In genomic region chr3:90094453-90094852, GRCm38 (mm10) we compare ENCODE assay signal across 23 mouse cellular contexts. TPM values are rescaled to one million over a fixed set of nuclear protein-coding genes. Genes with fewer than 3 reads are reported as not detected.
A peak's percentile ranks its signal among the peaks of the same experiment; 100 is the strongest.
DNase-seq lines count a peak whose midpoint lies in the region; ATAC-seq and TF ChIP-seq lines count a peak whose summit lies in the region.
"Had no signal": no experiment of that assay in that cellular context is flagged by ENCODE, and none has a peak within 500 bp of the region (broad histone marks: within the 10 kb centered on the region; RNA-seq: fewer than 3 reads in every experiment).

No protein-coding gene starts in this region.

- H3K9ac ChIP-seq in limb, embryonic 15.5 days = no peak overlapping the region
- H3K9ac ChIP-seq in CH12.LX (ENCODE audit: insufficient read depth, low read depth) (no peak overlapping the region), MEL (ENCODE audit: control insufficient read depth, low read depth, low read length, poor library complexity, severe bottlenecking) (no peak overlapping the region)
- H3K9ac ChIP-seq: embryonic facial prominence, embryonic 12.5 days; forebrain, embryonic 13.5 days; forebrain, embryonic 15.5 days; forebrain, postnatal 0 days had no signal

- H3K9me3 ChIP-seq in limb, embryonic 15.5 days = no peaks in the 10 kb centered on the region
- no peaks in the 10 kb centered on the region for H3K9me3 ChIP-seq in limb, embryonic 10.5 days (replicated peaks)
- H3K9me3 ChIP-seq in CH12.LX (replicated peaks; ENCODE audit: low read length) (no peaks in the 10 kb centered on the region), MEL (replicated peaks; ENCODE audit: insufficient read depth, low read length) (no peaks in the 10 kb centered on the region)
- H3K9me3 ChIP-seq: embryonic facial prominence, embryonic 10.5 days; embryonic facial prominence, embryonic 12.5 days; forebrain, embryonic 13.5 days; forebrain, embryonic 15.5 days; G1E had no signal

- H3K27me3 ChIP-seq in limb, embryonic 15.5 days = no peaks in the 10 kb centered on the region
- no peaks in the 10 kb centered on the region for H3K27me3 ChIP-seq in limb, embryonic 10.5 days (ENCODE audit: low read depth, poor library complexity, severe bottlenecking)
- H3K27me3 ChIP-seq in CH12.LX (replicated peaks) = no peaks in the 10 kb centered on the region
- H3K27me3 ChIP-seq in MEL (ENCODE audit: control insufficient read depth in 1 of 2, insufficient read depth in 2 of 2, low read length in 2 of 2) = no peaks in the 10 kb centered on the region
- H3K27me3 ChIP-seq in cerebellum, adult 2 months (ENCODE audit: control insufficient read depth, insufficient read depth, low read length) = no peaks in the 10 kb centered on the region
- H3K27me3 ChIP-seq: embryonic facial prominence, embryonic 12.5 days; forebrain, embryonic 13.5 days; forebrain, embryonic 15.5 days had no signal

- dilution Hi-C loops in CH12.LX (cut with MboI; ENCODE audit: extremely low pct_ligation_motif_present, extremely low pct_unique_long_range_greater_than_20kb, low sequenced_read_pairs) = no loop called here

- TF ChIP-seq POLR2A in CH12.LX (IDR thresholded peaks at IDR 0.05; ENCODE audit: low read depth, low read length) = no peak
- no peak for TF ChIP-seq POLR2A in MEL (IDR thresholded peaks at IDR 0.05; ENCODE audit: control insufficient read depth in 1 of 2, insufficient read depth in 1 of 2, low read depth in 1 of 2, low read length in 2 of 2, poor library complexity in 1 of 2)
- TF ChIP-seq POLR2A in cerebellum, adult 2 months (IDR thresholded peaks at IDR 0.05; ENCODE audit: borderline replicate concordance, insufficient read depth, low read length) = no peak

- no peak for TF ChIP-seq RAD21 in CH12.LX (IDR thresholded peaks at IDR 0.05; ENCODE audit: low read depth, low read length)
- TF ChIP-seq RAD21 in MEL (IDR thresholded peaks at IDR 0.05; ENCODE audit: low read depth, low read length) = no peak

- no peak overlapping the region for H3K4me2 ChIP-seq in limb, embryonic 15.5 days
- no peak overlapping the region for H3K4me2 ChIP-seq in CH12.LX (ENCODE audit: insufficient read depth, low read depth, poor library complexity, severe bottlenecking)
- H3K4me2 ChIP-seq: embryonic facial prominence, embryonic 12.5 days; forebrain, embryonic 13.5 days; forebrain, embryonic 15.5 days had no signal

- TF ChIP-seq CTCF in CH12.LX (conservative IDR thresholded peaks at IDR 0.05 in 1 of 2, IDR thresholded peaks at IDR 0.05 in 1 of 2; ENCODE audit: low read depth in 2 of 2, low read length in 2 of 2) = no peak
- no peak for TF ChIP-seq CTCF in MEL (IDR thresholded peaks at IDR 0.05 in 2 of 3, conservative IDR thresholded peaks at IDR 0.05 in 1 of 3; ENCODE audit: control insufficient read depth in 1 of 3, insufficient read depth in 1 of 3, low read depth in 2 of 3, low read length in 3 of 3, poor library complexity in 1 of 3, severe bottlenecking in 1 of 3)
- TF ChIP-seq CTCF in cerebellum, adult 2 months (IDR thresholded peaks at IDR 0.05; ENCODE audit: borderline replicate concordance, insufficient read depth, low read depth, low read length) = no peak

- no peak for ATAC-seq in limb, embryonic 15.5 days (ENCODE audit: insufficient number of reproducible peaks, low FRiP score, low TSS enrichment, low read depth)
- peak; percentile 66; the same call in 1 of the 2 replicates for ATAC-seq in megakaryocyte-erythroid progenitor cell, adult 5-6 weeks (replicated peaks; ENCODE audit: low FRiP score, low TSS enrichment, poor library complexity, severe bottlenecking)
- ATAC-seq: CD4-positive, CD25-positive, alpha-beta regulatory T cell, adult 4 months; forebrain, embryonic 13.5 days; forebrain, embryonic 15.5 days; forebrain, postnatal 0 days had no signal

- H3K79me2 ChIP-seq in CH12.LX (replicated peaks; ENCODE audit: control insufficient read depth, extremely low read depth, insufficient read depth, poor library complexity, severe bottlenecking) (peaks cover 2% of the 10 kb centered on the region), MEL (ENCODE audit: control insufficient read depth, insufficient read depth, low read length, poor library complexity) (no peaks in the 10 kb centered on the region)

- WGBS in limb, embryonic 15.5 days = 89% methylated on average over 3 of the region's 3 CpGs
- 95% methylated on average over 3 of the region's 3 CpGs for WGBS in limb, embryonic 10.5 days
- 87% methylated on average over 3 of the region's 3 CpGs for WGBS in cerebellum, adult 2 months

- H3K36me3 ChIP-seq in limb, embryonic 15.5 days = peaks cover 81% of the 10 kb centered on the region
- peaks cover 100% of the 10 kb centered on the region for H3K36me3 ChIP-seq in limb, embryonic 10.5 days
- peaks cover 78 to 93% of the 10 kb centered on the region in 2 experiments for H3K36me3 ChIP-seq in CH12.LX (replicated peaks in 1 of 2; ENCODE audit: control insufficient read depth in 1 of 2, insufficient read depth in 1 of 2, low read length in 1 of 2)
- H3K36me3 ChIP-seq in MEL (ENCODE audit: control insufficient read depth in 1 of 2, insufficient read depth in 2 of 2, low read length in 2 of 2) = peaks cover 0 to 46% of the 10 kb centered on the region in 2 experiments; a peak in 2 of 4 replicates

- H3K27ac ChIP-seq in limb, embryonic 15.5 days = 0 out of 2 replicates have a peak overlapping the region, but pooled peaks have one; percentile 23
- H3K27ac ChIP-seq in limb, embryonic 10.5 days = no peak overlapping the region
- H3K27ac ChIP-seq in CH12.LX (ENCODE audit: insufficient read depth, low read depth) = no peak overlapping the region
- no peak overlapping the region for H3K27ac ChIP-seq in MEL (ENCODE audit: control insufficient read depth, low read depth, low read length)
- no peak overlapping the region for H3K27ac ChIP-seq in cerebellum, adult 2 months (ENCODE audit: insufficient read depth, low read length)
- H3K27ac ChIP-seq: embryonic facial prominence, embryonic 10.5 days; embryonic facial prominence, embryonic 12.5 days; forebrain, embryonic 13.5 days; forebrain, embryonic 15.5 days had no signal

- no peaks in the 10 kb centered on the region for H3K4me1 ChIP-seq in limb, embryonic 15.5 days
- no peaks in the 10 kb centered on the region for H3K4me1 ChIP-seq in limb, embryonic 10.5 days
- peaks cover 0 to 25% of the 10 kb centered on the region in 2 experiments; a peak in 2 of 4 replicates for H3K4me1 ChIP-seq in CH12.LX (ENCODE audit: control insufficient read depth in 1 of 2, insufficient read depth in 2 of 2)
- H3K4me1 ChIP-seq in MEL (ENCODE audit: control insufficient read depth in 1 of 2, insufficient read depth in 2 of 2, low read length in 2 of 2) = no peaks in the 10 kb centered on the region
- H3K4me1 ChIP-seq in cerebellum, adult 2 months (ENCODE audit: control insufficient read depth, insufficient read depth, low read length) = no peaks in the 10 kb centered on the region
- H3K4me1 ChIP-seq: embryonic facial prominence, embryonic 10.5 days; embryonic facial prominence, embryonic 12.5 days; forebrain, embryonic 13.5 days; forebrain, embryonic 15.5 days had no signal

- no peak overlapping the region for H3K4me3 ChIP-seq in limb, embryonic 15.5 days
- H3K4me3 ChIP-seq in limb, embryonic 10.5 days = no peak overlapping the region
- H3K4me3 ChIP-seq in CH12.LX (replicated peaks in 1 of 3; ENCODE audit: low read depth in 2 of 3, low read length in 2 of 3, poor library complexity in 1 of 3) (no peak overlapping the region), MEL (ENCODE audit: control insufficient read depth in 1 of 2, insufficient read depth in 1 of 2, low read depth in 2 of 2, low read length in 2 of 2) (no peak overlapping the region)
- no peak overlapping the region for H3K4me3 ChIP-seq in cerebellum, adult 2 months (replicated peaks; ENCODE audit: insufficient read depth, low read depth, low read length)
- H3K4me3 ChIP-seq: embryonic facial prominence, embryonic 10.5 days; embryonic facial prominence, embryonic 12.5 days; forebrain, embryonic 13.5 days; forebrain, embryonic 15.5 days had no signal

- DNase-seq in limb, embryonic 10.5 days (ENCODE audit: low spot score) = no peak
- no peak for DNase-seq in CH12.LX (ENCODE audit: extremely low read depth)
- no peak for DNase-seq in MEL (ENCODE audit: low read depth, low spot score)
- no peak for DNase-seq in yolk sac, embryonic 10.5 days (ENCODE audit: low spot score)
- DNase-seq in cerebellum, adult 2 months = no peak
- DNase-seq: adrenal gland, adult 2 months; adrenal gland, postnatal 10 days; adrenal gland, postnatal 25 days; B cell, adult 2 months; cerebellum, adult 11 months; cerebellum, adult 18-20 months; cerebellum, adult 9-10 months; cerebellum, postnatal 10 days; cerebellum, postnatal 25 days; forebrain, postnatal 0 days had no signal

- TF ChIP-seq EP300 in CH12.LX (IDR thresholded peaks at IDR 0.05; ENCODE audit: low read length) (no peak), MEL (IDR thresholded peaks at IDR 0.05; ENCODE audit: low read depth in 1 of 2, low read length in 2 of 2) (peak; percentile 41 to 58; a peak in 3 of 4 replicates)

- in situ Hi-C loops in CH12.LX (cut with MboI; ENCODE audit: low pct_ligation_motif_present, low pct_unique_long_range_greater_than_20kb, low sequenced_read_pairs) = no loop called here

RNA-seq across cellular contexts. Expression of gene Nup210l, which starts 9.5 kb away (rescaled TPM):
- polyA plus RNA-seq in limb, embryonic 15.5 days (2015; fragmentation: Nextera tagmentation; extraction: Ambion mirVana) = 0.28 and 0.30 TPM in 2 replicates
- 0.63 and 0.65 TPM in 2 replicates for polyA plus RNA-seq in limb, embryonic 10.5 days (2016; fragmentation: Nextera tagmentation; extraction: Ambion mirVana)
- total RNA-seq in CH12.LX (2012; rRNA removed) (0.42 and 0.67 TPM in 2 replicates), CH12.LX (2014; rRNA removed) (0.43 and 0.63 TPM in 2 replicates), MEL (2012; rRNA removed) (0.54 and 0.62 TPM in 2 replicates)
- polyA plus RNA-seq in CH12.LX (2012; ENCODE audit: insufficient read length, low read depth) (0.47 and 0.61 TPM in 2 replicates), MEL (2012; ENCODE audit: insufficient read depth in 1 of 2, insufficient read length in 2 of 2, low read depth in 1 of 2, low replicate concordance in 2 of 2, missing spikeins in 1 of 2) (under 1 TPM in 1 of 2 experiments, not detected in 1; 0.65 TPM)
- 0.05 TPM in 1 of 2 replicates, not detected in the other for total RNA-seq in megakaryocyte-erythroid progenitor cell, adult 5-6 weeks (2014; fragmentation: Nextera tagmentation)
- total RNA-seq in megakaryocyte-erythroid progenitor cell, adult 5-6 weeks (2017) = not detected in 2 replicates
- 0.16 and 0.27 TPM in 2 replicates for polyA plus RNA-seq in cerebellum, adult 2 months (2012; rRNA removed)
- polyA plus RNA-seq: G1E had no signal

RNA-seq across cellular contexts. Expression of gene Tpm3, which starts 22.0 kb away (rescaled TPM):
- polyA plus RNA-seq in limb, embryonic 15.5 days (2015; fragmentation: Nextera tagmentation; extraction: Ambion mirVana) = 474 and 545 TPM in 2 replicates
- 634 and 641 TPM in 2 replicates for polyA plus RNA-seq in limb, embryonic 10.5 days (2016; fragmentation: Nextera tagmentation; extraction: Ambion mirVana)
- 309 and 364 TPM in 2 replicates for total RNA-seq in CH12.LX (2012; rRNA removed)
- total RNA-seq in CH12.LX (2014; rRNA removed) = 448 and 501 TPM in 2 replicates
- polyA plus RNA-seq in CH12.LX (2012; ENCODE audit: insufficient read length, low read depth) = 810 and 952 TPM in 2 replicates
- 274 and 314 TPM in 2 replicates for total RNA-seq in MEL (2012; rRNA removed)
- polyA plus RNA-seq in MEL (2012; ENCODE audit: insufficient read depth in 1 of 2, insufficient read length in 2 of 2, low read depth in 1 of 2, low replicate concordance in 2 of 2, missing spikeins in 1 of 2) = 100 to 1,000 TPM; 205 to 273 TPM
- 192 and 222 TPM in 2 replicates for total RNA-seq in megakaryocyte-erythroid progenitor cell, adult 5-6 weeks (2014; fragmentation: Nextera tagmentation)
- 375 and 390 TPM in 2 replicates for total RNA-seq in megakaryocyte-erythroid progenitor cell, adult 5-6 weeks (2017)
- polyA plus RNA-seq in cerebellum, adult 2 months (2012; rRNA removed) = 120 and 124 TPM in 2 replicates

RNA-seq across cellular contexts. Expression of gene Ubap2l, which starts 42.0 kb away (rescaled TPM):
- polyA plus RNA-seq in limb, embryonic 15.5 days (2015; fragmentation: Nextera tagmentation; extraction: Ambion mirVana) = 172 and 174 TPM in 2 replicates
- 234 and 244 TPM in 2 replicates for polyA plus RNA-seq in limb, embryonic 10.5 days (2016; fragmentation: Nextera tagmentation; extraction: Ambion mirVana)
- 72.6 and 83.7 TPM in 2 replicates for total RNA-seq in CH12.LX (2012; rRNA removed)
- 48.5 and 49.0 TPM in 2 replicates for total RNA-seq in CH12.LX (2014; rRNA removed)
- polyA plus RNA-seq in CH12.LX (2012; ENCODE audit: insufficient read length, low read depth) = 189 and 201 TPM in 2 replicates
- total RNA-seq in MEL (2012; rRNA removed) = 102 and 107 TPM in 2 replicates
- polyA plus RNA-seq in MEL (2012; ENCODE audit: insufficient read depth in 1 of 2, insufficient read length in 2 of 2, low read depth in 1 of 2, low replicate concordance in 2 of 2, missing spikeins in 1 of 2) = 100 to 1,000 TPM; 247 to 442 TPM
- total RNA-seq in megakaryocyte-erythroid progenitor cell, adult 5-6 weeks (2014; fragmentation: Nextera tagmentation) = 319 and 326 TPM in 2 replicates
- total RNA-seq in megakaryocyte-erythroid progenitor cell, adult 5-6 weeks (2017) = 151 and 159 TPM in 2 replicates
- 90.4 and 102 TPM in 2 replicates for polyA plus RNA-seq in cerebellum, adult 2 months (2012; rRNA removed)

RNA-seq across cellular contexts. Expression of gene 4933434E20Rik, which starts 43.0 kb away (rescaled TPM):
- polyA plus RNA-seq in limb, embryonic 15.5 days (2015; fragmentation: Nextera tagmentation; extraction: Ambion mirVana) = 126 and 140 TPM in 2 replicates
- 171 and 183 TPM in 2 replicates for polyA plus RNA-seq in limb, embryonic 10.5 days (2016; fragmentation: Nextera tagmentation; extraction: Ambion mirVana)
- total RNA-seq in CH12.LX (2012; rRNA removed) (89.5 and 92.2 TPM in 2 replicates), CH12.LX (2014; rRNA removed) (126 and 133 TPM in 2 replicates), MEL (2012; rRNA removed) (152 and 161 TPM in 2 replicates)
- polyA plus RNA-seq in CH12.LX (2012; ENCODE audit: insufficient read length, low read depth) (101 and 102 TPM in 2 replicates), MEL (2012; ENCODE audit: insufficient read depth in 1 of 2, insufficient read length in 2 of 2, low read depth in 1 of 2, low replicate concordance in 2 of 2, missing spikeins in 1 of 2) (100 to 1,000 TPM; 184 to 227 TPM)
- 47.5 and 67.7 TPM in 2 replicates for total RNA-seq in megakaryocyte-erythroid progenitor cell, adult 5-6 weeks (2014; fragmentation: Nextera tagmentation)
- 42.7 and 55.0 TPM in 2 replicates for total RNA-seq in megakaryocyte-erythroid progenitor cell, adult 5-6 weeks (2017)
- 112 and 116 TPM in 2 replicates for polyA plus RNA-seq in cerebellum, adult 2 months (2012; rRNA removed)
